Mouse (Mus musculus) B cell, adult 2 months (primary cell): ENCODE measurements at regions not wholly inside any gene's neighbourhood (a gene's known extent, or its start where the extent isn't known, plus 50 kb on each side); places are given as distances from the start of the nearest gene placed in this dataset.
A peak's percentile ranks its signal among the peaks of the same experiment; 100 is the strongest.
"Not testable (repeated sequence)": the region's sequence is repeated elsewhere in the genome, so short reads cannot be mapped to it uniquely, and the experiment has no call there.

Experiments
- DNase-seq, 2 experiments: peaks; one replicate each; pipeline ENCODE4 v3.0.0; 2022

DNA sequence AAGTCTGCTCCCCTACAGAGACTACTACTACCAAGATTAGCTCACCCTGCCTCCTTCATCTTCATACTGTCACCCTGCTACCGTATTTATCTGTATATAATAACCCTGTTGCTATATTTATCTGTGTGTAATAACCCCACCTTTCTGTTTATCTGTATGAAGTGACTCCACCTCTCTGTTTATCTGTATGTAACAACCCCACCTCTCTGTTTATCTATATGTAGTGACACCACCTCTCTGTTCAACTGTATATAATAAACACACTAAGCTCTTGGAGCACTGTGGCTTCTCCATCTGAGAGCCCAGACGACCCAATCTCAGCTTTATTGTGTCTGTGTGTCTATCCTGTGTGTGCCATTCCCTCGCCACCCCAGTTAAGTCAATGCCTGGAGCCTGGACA lies 154.7 kb downstream of the Katnal1 start:
- DNase-seq = no peak

DNA sequence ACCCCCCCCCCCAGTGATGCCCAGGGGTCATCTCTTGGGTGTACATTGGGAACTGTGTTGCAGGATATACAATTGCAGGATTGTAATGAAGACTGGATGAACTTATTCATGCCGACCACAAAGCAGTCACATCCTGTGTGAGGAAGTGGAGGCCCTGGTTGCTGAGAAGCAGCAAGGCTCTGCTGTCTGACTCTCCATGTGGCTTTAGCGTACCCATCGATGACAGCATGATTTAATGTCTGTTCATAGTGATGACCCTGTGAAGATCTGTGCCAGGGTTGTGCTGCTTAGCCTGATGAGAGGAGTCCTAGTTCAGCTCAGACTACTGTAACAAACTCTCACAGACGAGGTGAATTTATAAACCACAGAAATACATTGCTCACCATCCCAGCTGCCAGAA lies 159.7 kb downstream of the Katnal1 start:
- DNase-seq = no peak

DNA sequence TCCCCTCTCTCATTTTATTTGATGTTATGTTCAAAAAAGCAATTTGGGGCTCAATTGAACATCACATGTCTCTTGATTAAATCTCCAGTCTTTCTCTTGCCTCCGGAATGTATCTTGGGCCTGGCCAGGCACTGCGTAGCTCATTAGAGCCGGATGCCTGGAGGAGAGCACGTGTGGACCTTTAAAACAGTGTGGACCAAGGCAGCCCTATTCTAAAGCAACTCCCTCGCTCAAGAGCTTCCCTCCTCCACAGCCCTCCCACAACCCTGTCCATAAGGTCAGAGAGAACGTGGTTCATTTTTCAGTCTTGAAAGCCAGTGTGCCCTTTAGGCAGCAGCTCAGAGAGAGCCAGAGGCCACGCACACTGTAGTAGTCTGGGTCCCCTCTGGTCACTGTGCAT lies 160.8 kb downstream of the Katnal1 start:
- no peak for DNase-seq

DNA sequence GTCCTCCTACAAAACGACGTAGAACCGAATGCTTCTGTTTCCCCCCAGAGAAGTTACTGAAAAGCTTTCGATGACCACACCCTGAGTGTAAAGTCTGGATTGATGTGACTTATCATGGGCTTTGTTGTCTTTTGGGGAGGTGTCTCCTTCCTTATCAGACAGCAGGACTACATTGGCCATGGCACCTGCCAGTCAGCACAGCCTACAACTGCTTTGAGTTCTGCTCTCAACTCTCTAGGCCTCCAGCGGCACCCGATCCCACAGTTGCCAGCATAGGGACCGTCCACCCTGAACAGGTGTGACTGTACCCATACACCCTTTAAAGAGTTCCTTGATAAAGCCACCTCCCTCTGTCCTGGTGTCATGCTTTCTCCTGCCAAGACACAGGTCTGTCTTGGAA lies 163.1 kb downstream of the Katnal1 start:
- no peak for DNase-seq

GRCm38 (mm10) chr5:148760108-148760507 lies 169.0 kb downstream of the Katnal1 start:
- no peak for DNase-seq

- DNase-seq = no peak
These were observed 170.3 kb downstream of the Katnal1 start for GRCm38 (mm10) chr5:148758786-148759185.

GRCm38 (mm10) chr5:148757715-148758114 lies 171.4 kb downstream of the Katnal1 start:
- DNase-seq = no peak

GRCm38 (mm10) chr5:148757236-148757635 lies 171.9 kb downstream of the Katnal1 start:
- DNase-seq = no peak

GRCm38 (mm10) chr5:148756246-148756930 lies 172.7 kb downstream of the Katnal1 start:
- DNase-seq = peak; percentile 32 to 34

DNA sequence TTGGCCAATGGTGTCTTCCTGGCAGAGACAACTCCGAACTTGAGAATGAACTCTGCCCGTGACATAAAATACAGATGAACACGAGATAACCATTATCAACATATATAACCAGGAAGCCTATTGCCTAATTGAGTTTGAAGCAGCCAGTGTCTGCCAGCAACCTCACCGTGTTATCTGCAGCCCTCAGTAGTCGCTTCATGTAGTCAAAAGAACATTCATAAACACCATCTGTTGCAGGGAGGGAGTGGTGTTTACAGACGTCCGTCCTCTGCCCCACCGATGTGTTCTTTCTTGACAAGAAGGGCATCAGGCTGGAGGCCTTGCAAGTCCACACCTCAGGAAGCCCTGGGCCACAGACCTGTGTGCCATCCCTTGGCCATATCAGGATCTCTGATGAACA lies 173.3 kb downstream of the Katnal1 start:
- DNase-seq = no peak

- no peak for DNase-seq
These were observed 174.2 kb downstream of the Katnal1 start for GRCm38 (mm10) chr5:148754896-148755295.

DNA sequence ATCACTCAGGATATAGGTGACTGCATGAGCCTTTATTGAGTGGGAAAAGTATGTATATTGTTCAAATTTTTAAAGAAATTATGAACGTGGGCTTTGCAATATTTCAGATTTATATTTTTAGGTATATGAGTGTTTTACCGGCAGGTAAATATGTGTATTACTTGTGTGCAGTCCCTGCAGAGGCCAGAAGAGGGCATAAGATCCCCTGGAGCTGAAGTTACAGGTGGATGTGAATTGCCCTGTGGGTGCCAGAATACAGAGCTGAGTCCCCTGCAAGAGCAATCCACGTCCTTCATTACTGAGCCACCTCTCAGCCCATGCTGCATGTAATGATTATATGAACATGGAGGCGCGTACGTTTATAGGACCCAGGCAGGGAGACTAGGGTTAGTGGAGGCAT lies 174.8 kb downstream of the Katnal1 start:
- no peak for DNase-seq

- no peak for DNase-seq
These were observed 175.7 kb downstream of the Katnal1 start for GRCm38 (mm10) chr5:148753457-148753856.

GRCm38 (mm10) chr5:148751980-148752379 lies 177.1 kb downstream of the Katnal1 start:
- no peak for DNase-seq

DNA sequence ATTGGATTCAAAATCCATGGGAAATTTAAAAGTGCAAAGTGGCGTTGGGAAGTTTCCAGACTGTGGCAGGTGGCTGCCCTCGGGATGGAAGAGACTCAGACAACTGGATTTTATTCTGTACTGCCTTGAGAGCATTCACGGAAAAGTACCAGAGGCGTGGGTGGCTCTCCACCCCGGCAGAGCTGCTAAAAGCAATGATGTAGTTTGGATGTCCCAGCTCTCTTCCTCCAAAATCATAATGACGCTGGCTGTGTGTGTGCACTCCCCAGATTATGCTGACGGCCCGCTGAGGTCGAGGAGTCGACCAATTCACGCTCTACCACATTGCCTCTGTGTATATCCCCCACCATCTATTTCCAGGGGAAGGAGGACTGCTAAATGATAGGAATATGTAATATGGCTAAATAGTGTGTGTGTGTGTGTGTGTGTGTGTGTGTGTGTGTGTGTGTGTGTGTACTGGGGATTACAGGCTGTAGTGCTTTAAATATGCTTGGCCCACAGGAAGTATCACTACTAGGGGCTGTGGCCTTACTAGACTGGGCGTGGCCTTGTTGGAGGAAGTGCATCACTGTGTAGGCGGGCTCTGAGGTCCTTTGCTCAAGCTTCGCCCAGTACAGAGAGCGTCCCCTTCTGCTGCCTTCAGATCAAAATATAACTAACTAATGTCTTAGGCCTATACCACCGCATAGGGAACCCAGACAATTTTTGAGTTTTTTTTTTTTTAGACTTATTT lies 179.0 kb downstream of the Katnal1 start:
- no peak for DNase-seq

DNA sequence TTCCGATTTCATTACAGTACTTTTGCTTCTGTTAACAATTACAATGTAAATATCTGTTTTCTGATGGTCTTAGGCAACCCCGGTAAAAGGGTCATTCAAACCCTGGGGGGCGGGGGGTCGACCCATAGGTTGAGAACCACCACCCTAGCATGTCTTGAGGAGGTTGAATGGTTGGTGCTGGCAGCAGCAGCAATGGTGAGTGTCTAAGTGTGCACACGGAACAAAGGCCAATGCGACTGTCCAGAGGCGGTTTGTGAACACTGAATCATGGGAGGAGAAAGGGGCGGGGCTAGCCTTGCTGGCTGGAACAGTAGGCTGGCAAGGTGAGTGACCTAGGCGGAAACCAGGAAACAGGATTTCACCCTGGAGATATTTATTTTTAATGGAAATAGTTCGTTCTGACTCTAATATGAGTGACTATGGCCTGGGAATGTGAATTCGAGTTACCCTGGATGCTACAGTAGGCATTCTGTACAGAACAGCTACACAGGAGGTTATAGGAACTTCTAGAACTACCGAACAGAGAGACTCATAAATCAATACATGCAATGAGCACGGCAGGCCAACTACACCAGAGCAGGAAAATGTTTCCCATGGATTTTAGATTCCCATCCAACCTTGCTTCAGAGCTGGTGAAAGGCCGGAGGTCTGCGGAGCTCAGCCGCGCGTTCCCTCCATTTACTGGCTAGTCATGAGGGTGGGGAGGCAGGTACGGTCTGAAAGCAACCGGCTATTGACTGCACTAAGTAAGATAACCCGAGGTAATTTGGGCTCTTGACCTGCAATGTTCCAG lies 181.0 kb downstream of the Katnal1 start:
- no peak for DNase-seq

GRCm38 (mm10) chr5:148747549-148747948 lies 181.6 kb downstream of the Katnal1 start:
- DNase-seq = no peak

GRCm38 (mm10) chr5:148746726-148747125 lies 182.4 kb downstream of the Katnal1 start:
- not testable (repeated sequence) for DNase-seq

GRCm38 (mm10) chr5:148744676-148745391 lies 184.3 kb downstream of the Katnal1 start:
- DNase-seq = no peak

GRCm38 (mm10) chr5:148742158-148742835 lies 186.8 kb downstream of the Katnal1 start:
- DNase-seq = no peak

GRCm38 (mm10) chr5:148741267-148742004 lies 187.7 kb downstream of the Katnal1 start:
- no peak for DNase-seq
